Mouse (Mus musculus) stomach, embryonic 14.5 days (tissue): ENCODE measurements around the gene Sac3d1. TPM values are rescaled to one million over a fixed set of nuclear protein-coding genes. Genes with fewer than 3 reads are reported as not detected.

ENCODE experiments used
- ATAC-seq: fragments of 200-750 bp; cut with Nextera tagmentation; 2 replicates; pipeline ENCODE4 v1.8.0; 2017; ENCODE audit warnings: low read depth, moderate TSS enrichment; ENCODE audit not compliant: insufficient number of reproducible peaks, insufficient read depth, low FRiP score
- H3K27ac ChIP-seq: fragments of 300-500 bp; sonication (generic); 2 replicates; pipeline ENCODE4 v1.5.1; 2014; ENCODE audit warnings: mild to moderate bottlenecking, low read length, moderate library complexity, mixed read lengths
- H3K27me3 ChIP-seq: fragments of 300-500 bp; sonication (generic); 2 replicates; pipeline ENCODE4 v1.6.1; 2014; ENCODE audit warnings: low read length, control low read depth, mixed read lengths; ENCODE audit not compliant: control insufficient read depth, insufficient read depth
- H3K36me3 ChIP-seq: fragments of 300-500 bp; sonication (generic); 2 replicates; pipeline ENCODE4 v1.6.1; 2014; ENCODE audit warnings: mild to moderate bottlenecking, control low read depth, low read length, moderate library complexity, mixed read lengths; ENCODE audit not compliant: control insufficient read depth, insufficient read depth
- H3K4me1 ChIP-seq: fragments of 300-500 bp; sonication (generic); 2 replicates; pipeline ENCODE4 v1.6.1; 2014; ENCODE audit warnings: low read length, control low read depth, mixed read lengths; ENCODE audit not compliant: control insufficient read depth, insufficient read depth
- H3K4me2 ChIP-seq: fragments of 300-500 bp; sonication (generic); replicated peaks from 2 replicates; pipeline ENCODE4 v1.6.1; 2014; ENCODE audit warnings: low read depth, low read length, control low read depth
- H3K4me3 ChIP-seq: fragments of 300-500 bp; sonication (generic); 2 replicates; pipeline ENCODE4 v1.5.1; 2014; ENCODE audit warnings: low read depth, low read length, control low read depth
- H3K9ac ChIP-seq: fragments of 300-500 bp; sonication (generic); replicated peaks from 2 replicates; pipeline ENCODE4 v1.6.1; 2014; ENCODE audit warnings: low read depth, mild to moderate bottlenecking, control low read depth, low read length, moderate library complexity, mixed read lengths
- H3K9me3 ChIP-seq: fragments of 300-500 bp; sonication (generic); 2 replicates; pipeline ENCODE4 v1.6.1; 2016; ENCODE audit warnings: low read depth, low read length, control low read depth; ENCODE audit not compliant: control insufficient read depth
- WGBS: fragments of 180-500 bp; shearing (Covaris S2); extraction: QIAGEN DNeasy Blood & Tissue Kit; methylation state at CpG from one replicate; pipeline ENCODE4 v1.1.7; 2014; 5-methylcytosine and 5-hydroxymethylcytosine counted together
- polyA plus RNA-seq: library from polyadenylated mRNA; unstranded; fragments of >200 nt; fragmentation: Nextera tagmentation; extraction: Ambion mirVana; gene quantifications from 2 replicates; pipeline ENCODE4 v1.2.1, GENCODE M21; 2014

Gene Sac3d1
- polyA plus RNA-seq, result 45.4 and 47.9 TPM in 2 replicates

GRCm38 (mm10) chr19:6117986-6118676 is at the start of gene Sac3d1:
Gene Sac3d1, minus strand, starts transcription at chr19:6118650.
- under 1% methylated on average over 77 of the region's 77 CpGs for WGBS
- Histone ChIP-seq H3K4me2 (peak within 1 kb of the TSS; percentile 64), H3K4me1 (peaks cover 9% of the 10 kb centered on the region; the same call in 1 of the 2 replicates), H3K4me3 (peak within 1 kb of the TSS; percentile 82), H3K27me3 (no peaks in the 10 kb centered on the region), H3K27ac (peak within 1 kb of the TSS; percentile 98), H3K9ac (peak within 1 kb of the TSS; percentile 63), H3K36me3 (peaks cover 20% of the 10 kb centered on the region), H3K9me3 (no peaks in the 10 kb centered on the region)
- ATAC-seq, result peak; percentile 86

GRCm38 (mm10) chr19:6166750-6167149 is 48.3 kb upstream of the Sac3d1 start:
- no peaks in the 10 kb centered on the region for H3K9me3 ChIP-seq
- H3K36me3 ChIP-seq, result no peaks in the 10 kb centered on the region
- ATAC-seq, result no peak
- H3K27me3 ChIP-seq, result no peaks in the 10 kb centered on the region
- WGBS, result 75% methylated on average over 4 of the region's 4 CpGs
- H3K27ac ChIP-seq, result no peak overlapping the region
- no peak overlapping the region for H3K4me3 ChIP-seq
- 0 out of 2 replicates have a peak, but pooled peaks cover 2% of the 10 kb centered on the region for H3K4me1 ChIP-seq
- H3K9ac ChIP-seq, result no peak overlapping the region
- no peak overlapping the region for H3K4me2 ChIP-seq

- no peak overlapping the region for H3K4me2 ChIP-seq
- H3K9ac ChIP-seq, result no peak overlapping the region
- no peak overlapping the region for H3K4me3 ChIP-seq
- WGBS, result 63% methylated on average over 10 of the region's 10 CpGs
- no peak overlapping the region for H3K27ac ChIP-seq
- no peaks in the 10 kb centered on the region for H3K36me3 ChIP-seq
- H3K9me3 ChIP-seq, result no peaks in the 10 kb centered on the region
- ATAC-seq, result no peak
- H3K4me1 ChIP-seq, result 0 out of 2 replicates have a peak, but pooled peaks cover 2% of the 10 kb centered on the region
- H3K27me3 ChIP-seq, result no peaks in the 10 kb centered on the region
Measured at GRCm38 (mm10) chr19:6163872-6164547, 45.6 kb upstream of the Sac3d1 start.

- Histone ChIP-seq H3K27me3 (no peaks in the 10 kb centered on the region), H3K4me1 (no peaks in the 10 kb centered on the region), H3K4me3 (no peak overlapping the region), H3K27ac (no peak overlapping the region), H3K9me3 (no peaks in the 10 kb centered on the region), H3K9ac (no peak overlapping the region), H3K4me2 (no peak overlapping the region), H3K36me3 (no peaks in the 10 kb centered on the region)
- ATAC-seq, result no peak
- WGBS, result 70% methylated on average over 6 of the region's 6 CpGs
Measured at GRCm38 (mm10) chr19:6157220-6157619, 38.8 kb upstream of the Sac3d1 start.

- no peaks in the 10 kb centered on the region for H3K4me1 ChIP-seq
- H3K27ac ChIP-seq, result no peak overlapping the region
- no peak overlapping the region for H3K4me2 ChIP-seq
- H3K36me3 ChIP-seq, result no peaks in the 10 kb centered on the region
- no peaks in the 10 kb centered on the region for H3K9me3 ChIP-seq
- no peak for ATAC-seq
- no peak overlapping the region for H3K9ac ChIP-seq
- H3K27me3 ChIP-seq, result no peaks in the 10 kb centered on the region
- WGBS, result 66% methylated on average over 8 of the region's 8 CpGs
- H3K4me3 ChIP-seq, result no peak overlapping the region
Measured at GRCm38 (mm10) chr19:6156372-6156771, 37.9 kb upstream of the Sac3d1 start.

GRCm38 (mm10) chr19:6155174-6155573 is 36.7 kb upstream of the Sac3d1 start:
- no peak overlapping the region for H3K4me3 ChIP-seq
- no peaks in the 10 kb centered on the region for H3K9me3 ChIP-seq
- no peak overlapping the region for H3K9ac ChIP-seq
- no peak overlapping the region for H3K27ac ChIP-seq
- no peak overlapping the region for H3K4me2 ChIP-seq
- H3K27me3 ChIP-seq, result no peaks in the 10 kb centered on the region
- no peaks in the 10 kb centered on the region for H3K36me3 ChIP-seq
- no peak for ATAC-seq
- 84% methylated on average over 9 of the region's 9 CpGs for WGBS
- H3K4me1 ChIP-seq, result no peaks in the 10 kb centered on the region

- Histone ChIP-seq H3K4me1 (no peaks in the 10 kb centered on the region; the same call in 1 of the 2 replicates), H3K27ac (no peak overlapping the region), H3K9me3 (no peaks in the 10 kb centered on the region), H3K27me3 (no peaks in the 10 kb centered on the region), H3K4me2 (no peak overlapping the region), H3K4me3 (no peak overlapping the region), H3K36me3 (no peaks in the 10 kb centered on the region), H3K9ac (no peak overlapping the region)
- WGBS, result 72% methylated on average over 5 of the region's 5 CpGs
- no peak for ATAC-seq
Measured at GRCm38 (mm10) chr19:6144842-6145241, 26.4 kb upstream of the Sac3d1 start.

GRCm38 (mm10) chr19:6141394-6141749 is 22.9 kb upstream of the Sac3d1 start, which contains the start of gene Arl2:
Gene Arl2, minus strand, starts transcription at chr19:6141548.
- Histone ChIP-seq H3K27me3 (no peaks in the 10 kb centered on the region), H3K27ac (peak within 1 kb of the TSS; percentile 96), H3K4me3 (peak within 1 kb of the TSS; percentile 66), H3K36me3 (peaks cover 5% of the 10 kb centered on the region; the same call in 1 of the 2 replicates), H3K9ac (peak within 1 kb of the TSS; percentile 78), H3K4me1 (no peaks in the 10 kb centered on the region; the same call in 1 of the 2 replicates), H3K4me2 (peak within 1 kb of the TSS; percentile 72), H3K9me3 (no peaks in the 10 kb centered on the region)
- WGBS, result under 1% methylated on average over 15 of the region's 15 CpGs
- peak; percentile 76 for ATAC-seq
